Mouse (Mus musculus) embryonic fibroblast, embryonic 13.5 days (primary cell): Measurements from ENCODE around the gene Ralgps1.

ENCODE experiments used
- CTCF ChIP-seq: IDR thresholded peaks from 2 replicates; pipeline ENCODE4 v1.5.1; 2011; ENCODE audit warnings: mild to moderate bottlenecking, control low read depth, low read length, moderate library complexity, borderline replicate concordance; ENCODE audit not compliant: insufficient read depth
- POLR2A ChIP-seq: IDR thresholded peaks from 2 replicates; pipeline ENCODE4 v1.6.1; 2011; ENCODE audit warnings: low read depth, mild to moderate bottlenecking, control low read depth, low read length, moderate library complexity

- no peak for TF ChIP-seq CTCF
- TF ChIP-seq POLR2A = no peak
These were observed 2.8 kb downstream of the Ralgps1 start for GRCm38 (mm10) chr2:33368486-33368885.
